Mouse (Mus musculus) left cerebral cortex, postnatal 36 days (tissue): ENCODE measurements around the gene Tmem150c. TPM values are rescaled to one million over a fixed set of nuclear protein-coding genes. Genes with fewer than 3 reads are reported as not detected.

Experiments used
- DNase-seq, 2 experiments: peaks; one replicate each; pipeline ENCODE4 v3.0.0; 2021 to 2022; ENCODE audit warnings: low spot score in 2 of 2, mixed read lengths in 1 of 2
- intact Hi-C: fragments of 180-260 bp; cut with DNase I; formaldehyde crosslinking; loops from one replicate; pipeline ENCODE4 v1.15.1; 2025
- total RNA-seq, 2 experiments: library from RNA; stranded (reverse); gene quantifications; 2 replicates each; pipeline ENCODE4 v1.2.3; 2021

Tmem150c gene
- total RNA-seq, 2 experiments from 2014 or later = 37.6 to 43.7 TPM

GRCm38 (mm10) chr5:100176096-100176495, 16.5 kb upstream of the Tmem150c start:
- DNase-seq = no peak
- intact Hi-C loops = no loop called here

- intact Hi-C loops = no loop called here
- DNase-seq = no peak
These were observed 16.0 kb upstream of the Tmem150c start for GRCm38 (mm10) chr5:100175582-100175981.

- DNase-seq = no peak
- intact Hi-C loops = no loop called here
These were observed 12.5 kb upstream of the Tmem150c start for GRCm38 (mm10) chr5:100172104-100172503.

GRCm38 (mm10) chr5:100166591-100167491, 7.2 kb upstream of the Tmem150c start:
- DNase-seq = peak in 1 of 2 experiments; percentile 20
- intact Hi-C loops = loop anchor here (5.0 kb wide), 1 partner anchor 75 kb away; no protein-coding TSS in a partner anchor

GRCm38 (mm10) chr5:100163368-100163767, 3.8 kb upstream of the Tmem150c start:
- DNase-seq = no peak
- intact Hi-C loops = no loop called here

- intact Hi-C loops = no loop called here
- DNase-seq = no peak
These were observed 3.2 kb upstream of the Tmem150c start for GRCm38 (mm10) chr5:100162857-100163256.

DNA sequence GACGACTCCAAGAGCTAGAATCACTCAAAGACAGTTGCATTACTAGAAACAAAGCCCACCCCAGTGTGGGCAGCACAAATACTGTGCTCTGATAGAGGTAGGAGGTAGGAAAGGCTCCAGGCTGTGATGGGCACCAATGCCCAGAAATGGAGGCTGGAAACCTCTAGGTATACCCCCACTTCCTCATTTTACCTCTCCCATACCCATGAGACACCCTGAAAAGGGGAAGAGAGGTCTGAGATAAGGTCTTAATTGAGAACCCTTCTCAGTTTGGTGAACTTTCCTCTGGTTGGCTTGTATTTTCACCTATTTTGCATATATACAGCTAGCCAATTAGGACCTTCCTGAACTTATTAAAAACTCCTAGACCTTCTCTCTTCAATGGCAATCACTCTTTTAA, 2.4 kb upstream of the Tmem150c start:
- no peak for DNase-seq
- intact Hi-C loops = no loop called here

GRCm38 (mm10) chr5:100158791-100159637, 594 bp downstream of the Tmem150c start:
- intact Hi-C loops = loop anchor here (5.0 kb wide), 1 partner anchor 67 kb away; no protein-coding TSS in a partner anchor

GRCm38 (mm10) chr5:100158301-100158700, 1.3 kb downstream of the Tmem150c start:
- intact Hi-C loops = loop anchor here (5.0 kb wide), 1 partner anchor 66 kb away; no protein-coding TSS in a partner anchor

More at GRCm38 (mm10) chr5:100158791-100159637, 594 bp downstream of the Tmem150c start:
- DNase-seq = peak; percentile 33 to 42

GRCm38 (mm10) chr5:100155646-100156045, 4.0 kb downstream of the Tmem150c start:
- intact Hi-C loops = loop anchor here (5.0 kb wide), 1 partner anchor 63 kb away; no protein-coding TSS in a partner anchor
- no peak for DNase-seq

More at GRCm38 (mm10) chr5:100158301-100158700, 1.3 kb downstream of the Tmem150c start:
- no peak for DNase-seq

DNA sequence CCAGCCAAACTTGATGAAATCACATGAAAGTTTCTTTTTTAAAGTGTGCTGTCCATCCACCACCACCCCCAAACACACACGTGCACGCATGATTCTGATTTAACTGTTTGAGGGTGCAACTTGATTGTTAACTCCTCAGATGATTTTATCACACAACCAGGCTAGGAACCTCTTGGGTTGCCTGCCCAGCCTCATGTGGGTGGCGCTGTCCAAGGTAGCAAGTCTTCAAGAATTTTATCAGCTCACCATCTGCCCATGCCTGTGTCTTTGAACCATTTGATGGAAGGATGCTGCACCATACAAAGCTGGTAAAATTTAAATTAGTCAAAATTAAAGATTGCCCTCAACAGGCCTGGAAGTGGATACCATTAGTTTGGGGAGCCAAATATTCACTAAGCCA, 9.6 kb downstream of the Tmem150c start:
- DNase-seq = no peak
- intact Hi-C loops = no loop called here

GRCm38 (mm10) chr5:100144836-100145235, 14.8 kb downstream of the Tmem150c start:
- intact Hi-C loops = no loop called here
- no peak for DNase-seq

DNA sequence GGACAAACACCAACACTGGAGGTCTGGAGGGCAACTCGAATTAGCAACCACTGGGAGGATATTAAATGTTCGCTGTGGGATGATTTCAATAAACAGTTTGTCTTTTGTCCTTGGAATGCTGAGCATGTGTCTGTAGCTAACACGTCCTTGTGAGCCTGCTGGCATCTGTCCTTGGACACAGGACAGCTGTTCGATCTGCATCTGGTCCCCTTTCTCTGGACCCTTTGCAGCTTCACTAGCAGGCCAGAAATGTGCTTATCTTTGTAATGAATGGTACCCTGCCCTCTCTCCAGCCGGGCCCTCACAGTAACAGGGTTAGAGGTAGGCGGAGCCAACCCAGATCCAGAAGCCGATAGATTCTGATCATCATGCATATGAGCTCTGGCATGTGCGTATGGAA, 32.3 kb downstream of the Tmem150c start:
- intact Hi-C loops = no loop called here
- DNase-seq = no peak

- intact Hi-C loops = no loop called here
These were observed 34.0 kb downstream of the Tmem150c start for GRCm38 (mm10) chr5:100125409-100126123.

GRCm38 (mm10) chr5:100124530-100124929, 35.1 kb downstream of the Tmem150c start:
- intact Hi-C loops = no loop called here
- no peak for DNase-seq

More at GRCm38 (mm10) chr5:100125409-100126123, 34.0 kb downstream of the Tmem150c start:
- no peak for DNase-seq

GRCm38 (mm10) chr5:100123283-100123682, 36.3 kb downstream of the Tmem150c start:
- DNase-seq = no peak
- intact Hi-C loops = no loop called here

DNA sequence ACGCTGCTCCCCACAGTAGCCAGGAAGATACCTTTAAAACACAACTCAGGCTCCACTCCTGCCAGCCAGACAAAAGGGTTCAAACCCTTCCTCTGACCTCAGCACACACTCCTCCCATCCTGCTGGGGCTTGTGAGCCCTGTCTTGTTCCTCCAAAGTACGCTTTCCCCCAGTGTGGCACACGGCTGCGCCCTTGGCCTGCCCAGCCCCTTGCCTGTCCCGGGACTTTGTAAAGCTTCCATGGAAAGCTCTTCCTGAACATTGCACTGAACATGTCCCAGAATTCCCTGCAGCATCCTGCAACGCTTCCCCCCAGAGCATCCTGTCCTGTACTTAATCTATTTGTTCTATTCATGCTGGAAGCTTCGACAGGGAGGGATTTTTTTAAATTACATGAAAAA, 38.4 kb downstream of the Tmem150c start:
- DNase-seq = no peak
- intact Hi-C loops = no loop called here

DNA sequence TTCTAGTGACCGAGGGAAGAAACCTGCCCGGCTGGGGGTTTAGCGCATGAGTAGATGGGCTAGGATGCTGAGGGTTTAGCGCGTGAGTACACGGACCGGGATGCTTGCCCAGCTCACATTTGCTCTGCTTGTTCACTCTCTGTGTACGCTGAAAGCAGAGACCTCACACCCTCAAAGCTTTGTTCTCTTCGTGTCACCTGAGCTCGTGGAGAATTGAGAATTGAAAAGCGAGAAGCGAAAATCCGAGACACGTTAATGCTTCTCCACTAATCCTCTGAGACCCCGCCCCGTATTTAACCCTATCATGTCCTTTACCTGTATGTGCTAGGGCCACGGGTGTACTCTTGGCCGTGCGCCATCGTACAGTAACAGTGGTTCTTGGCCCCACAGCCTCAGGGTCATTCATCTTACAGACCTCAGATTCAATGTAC, 38.9 kb downstream of the Tmem150c start:
- intact Hi-C loops = no loop called here
- DNase-seq = no peak

GRCm38 (mm10) chr5:100119331-100119730, 40.3 kb downstream of the Tmem150c start:
- DNase-seq = no peak
- intact Hi-C loops = no loop called here
